Mouse (Mus musculus) CH12.LX (cell line): Measurements from ENCODE around the gene Zfp101. TPM values are rescaled to one million over a fixed set of nuclear protein-coding genes. Genes with fewer than 3 reads are reported as not detected.

Experiments used
- DNase-seq: peaks from one replicate; pipeline ENCODE4 v3.0.0-alpha.2; 2013; ENCODE audit errors: extremely low read depth
- H3K27ac ChIP-seq: 2 replicates; pipeline ENCODE4 v1.5.1; 2012; ENCODE audit warnings: low read depth, mild to moderate bottlenecking, control low read depth, moderate library complexity; ENCODE audit not compliant: insufficient read depth
- H3K27me3 ChIP-seq: replicated peaks from 2 replicates; pipeline ENCODE3; 2012; ENCODE audit warnings: inconsistent platforms
- H3K36me3 ChIP-seq, 2 experiments: replicated peaks in 1 of 2; 2 replicates each; pipeline versions ENCODE3 to v1.6.1; 2012; ENCODE audit warnings: inconsistent platforms in 1 of 2, low read length in 1 of 2, mild to moderate bottlenecking in 1 of 2, mixed read lengths in 1 of 2, moderate library complexity in 1 of 2; ENCODE audit not compliant: control insufficient read depth in 1 of 2, insufficient read depth in 1 of 2
- H3K4me1 ChIP-seq, 2 experiments: 2 replicates each; pipeline ENCODE4 v1.6.1; 2012; ENCODE audit warnings: inconsistent platforms in 1 of 2, moderate library complexity in 1 of 2; ENCODE audit not compliant: insufficient read depth in 2 of 2, control insufficient read depth in 1 of 2
- H3K4me2 ChIP-seq: 2 replicates; pipeline ENCODE4 v1.6.1; 2012; ENCODE audit warnings: low read depth, mild to moderate bottlenecking, control low read depth; ENCODE audit not compliant: poor library complexity, insufficient read depth, severe bottlenecking
- H3K4me3 ChIP-seq, 3 experiments: fragments of 150-350 bp in 1 of 3; sonication (generic) in 1 of 3; replicated peaks in 1 of 3; 2 replicates each; pipeline versions ENCODE3 to v1.5.1; 2011 to 2012; ENCODE audit warnings: low read depth in 2 of 3, low read length in 2 of 3, mild to moderate bottlenecking in 2 of 3, moderate library complexity in 2 of 3, control low read depth in 1 of 3, improper control_type of control experiment in 1 of 3, inconsistent platforms in 1 of 3, mixed read lengths in 1 of 3; ENCODE audit not compliant: poor library complexity in 1 of 3
- H3K79me2 ChIP-seq: replicated peaks from 2 replicates; pipeline ENCODE4 v1.6.1; 2012; ENCODE audit warnings: mild to moderate bottlenecking, moderate library complexity; ENCODE audit not compliant: control insufficient read depth, poor library complexity, insufficient read depth, severe bottlenecking; ENCODE audit errors: extremely low read depth
- H3K9ac ChIP-seq: 2 replicates; pipeline ENCODE4 v1.6.1; 2012; ENCODE audit warnings: low read depth, mild to moderate bottlenecking, control low read depth, moderate library complexity; ENCODE audit not compliant: insufficient read depth
- H3K9me3 ChIP-seq: replicated peaks from 2 replicates; pipeline ENCODE3; 2012; ENCODE audit warnings: low read length, inconsistent platforms, mixed read lengths
- CHD2 ChIP-seq: IDR thresholded peaks from 2 replicates; pipeline ENCODE4 v1.6.1; 2011; ENCODE audit warnings: low read length, improper control_type of control experiment
- E2F4 ChIP-seq: IDR thresholded peaks from 2 replicates; pipeline ENCODE4 v1.6.1; 2011; ENCODE audit warnings: low read depth, low read length, improper control_type of control experiment; ENCODE audit not compliant: insufficient replicate concordance
- HCFC1 ChIP-seq: IDR thresholded peaks from 2 replicates; pipeline ENCODE4 v1.6.1; 2012; ENCODE audit warnings: low read depth, mild to moderate bottlenecking, inconsistent platforms, low read length, improper control_type of control experiment
- IRF4 ChIP-seq: IDR thresholded peaks from 2 replicates; pipeline ENCODE4 v1.6.1; 2014; ENCODE audit warnings: low read depth, mild to moderate bottlenecking, inconsistent platforms, low read length, improper control_type of control experiment
- JUND ChIP-seq: conservative IDR thresholded peaks from 2 replicates; pipeline ENCODE4 v1.6.1; 2011; ENCODE audit warnings: low read depth, low read length, improper control_type of control experiment
- MAX ChIP-seq: IDR thresholded peaks from 2 replicates; pipeline ENCODE4 v1.6.1; 2011; ENCODE audit warnings: low read length, improper control_type of control experiment
- NRF1 ChIP-seq: IDR thresholded peaks from 2 replicates; pipeline ENCODE4 v1.6.1; 2014; ENCODE audit warnings: low read depth, mild to moderate bottlenecking, inconsistent platforms, low read length, improper control_type of control experiment, moderate library complexity
- PAX5 ChIP-seq: IDR thresholded peaks from 2 replicates; pipeline ENCODE4 v1.6.1; 2012; ENCODE audit warnings: low read length, inconsistent platforms, mixed read lengths
- SMC3 ChIP-seq: IDR thresholded peaks from 2 replicates; pipeline ENCODE4 v1.6.1; 2011; ENCODE audit warnings: low read depth, low read length, improper control_type of control experiment
- UBTF ChIP-seq: IDR thresholded peaks from 2 replicates; pipeline ENCODE4 v1.6.1; 2012; ENCODE audit warnings: low read depth, mild to moderate bottlenecking, inconsistent platforms, low read length, improper control_type of control experiment, moderate library complexity
- USF1 ChIP-seq: IDR thresholded peaks from 2 replicates; pipeline ENCODE4 v1.6.1; 2014; ENCODE audit warnings: low read depth, mild to moderate bottlenecking, inconsistent platforms, low read length, improper control_type of control experiment
- ZC3H11A ChIP-seq: IDR thresholded peaks from 2 replicates; pipeline ENCODE4 v1.6.1; 2012; ENCODE audit warnings: low read depth, mild to moderate bottlenecking, inconsistent platforms, low read length, improper control_type of control experiment
- dilution Hi-C: fragments of 300-500 bp; cut with MboI; formaldehyde crosslinking; loops from 2 replicates; pipeline ENCODE4 v1.14.3; 2020; ENCODE audit warnings: low sequenced_read_pairs; ENCODE audit not compliant: extremely low pct_unique_long_range_greater_than_20kb, extremely low pct_ligation_motif_present
- in situ Hi-C: fragments of 300-500 bp; cut with MboI; formaldehyde crosslinking; loops from 3 replicates; pipeline ENCODE4 v1.14.3; 2019; ENCODE audit warnings: low sequenced_read_pairs, low pct_ligation_motif_present, low pct_unique_long_range_greater_than_20kb, mixed read lengths
- polyA plus RNA-seq: library from polyadenylated mRNA; unstranded; fragments of >175 nt; gene quantifications from 2 replicates; pipeline ENCODE4 v1.2.1, GENCODE M21; 2012; ENCODE audit warnings: low read depth; ENCODE audit not compliant: insufficient read length
- total RNA-seq, 2 experiments: library from RNA; depleted of rRNA; stranded (reverse); fragments of 300-350 nt in 1 of 2; fragments of >200 nt in 1 of 2; gene quantifications; 2 replicates each; pipeline ENCODE4 v1.2.3; 2012 to 2014

Zfp101 gene
- total and polyA plus RNA-seq, 3 experiments, result 7.2 to 15.4 (median 10.7) TPM

DNA sequence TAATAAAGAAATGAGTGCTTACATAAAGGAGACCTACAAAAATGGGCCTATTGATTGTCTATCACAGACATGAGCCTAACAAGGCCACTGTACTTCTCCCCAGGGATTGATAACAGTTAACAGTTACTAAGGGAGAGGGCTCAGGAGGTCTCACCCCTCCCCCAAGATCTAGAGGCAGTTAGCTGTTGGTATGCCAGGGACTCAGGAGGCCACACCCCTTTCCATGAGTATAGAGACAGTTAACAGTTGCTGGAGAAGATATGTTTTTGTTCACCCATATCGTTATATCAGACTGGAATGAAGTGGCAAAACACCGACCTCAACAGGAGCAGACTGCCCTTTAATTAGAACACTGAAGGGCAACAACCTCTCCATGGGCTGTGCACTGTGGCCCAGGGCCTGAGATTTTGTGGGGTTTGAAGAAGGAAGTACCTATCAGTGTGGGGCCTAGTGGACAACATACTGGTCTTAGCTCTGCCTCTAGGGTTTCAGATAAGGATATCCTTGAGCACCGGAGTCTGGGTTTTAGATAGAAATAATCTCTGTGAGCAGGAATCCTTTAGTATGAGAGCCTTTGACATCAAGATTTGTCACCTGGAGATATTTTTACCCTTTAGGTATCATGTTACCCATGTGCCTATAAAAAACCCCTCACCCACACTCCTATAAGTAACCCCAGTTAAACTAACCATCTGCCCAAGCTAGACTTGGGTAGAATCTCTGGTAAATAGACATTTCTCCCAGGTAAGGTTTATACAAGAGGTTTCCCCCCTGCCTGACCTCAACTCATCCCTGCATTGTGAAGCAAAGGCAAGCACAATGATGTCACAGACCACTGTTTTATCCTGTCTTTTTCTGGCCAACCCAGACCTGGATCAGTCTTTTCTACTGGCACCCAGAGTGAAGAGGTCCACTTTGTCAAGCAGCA, 37.8 kb upstream of the Zfp101 start, which contains the start of gene Actl9:
TSS of gene Actl9 (plus strand) at position 878 of the 928 bp plus-strand sequence.
- H3K4me3 ChIP-seq, result no peak within 1 kb of the TSS
- DNase-seq, result no peak
- dilution Hi-C loops, result no loop called here
- no peak within 1 kb of the TSS for H3K4me2 ChIP-seq
- H3K27me3 ChIP-seq, result peaks cover 2% of the 10 kb centered on the region
- H3K27ac ChIP-seq, result no peak within 1 kb of the TSS
- H3K9me3 ChIP-seq, result no peaks in the 10 kb centered on the region
- TF ChIP-seq UBTF, result no peak
- TF ChIP-seq, all 38 proteins: peak for 0
- no peaks in the 10 kb centered on the region for H3K36me3 ChIP-seq
- H3K79me2 ChIP-seq, result no peaks in the 10 kb centered on the region
- H3K4me1 ChIP-seq, result no peaks in the 10 kb centered on the region
- in situ Hi-C loops, result no loop called here
- no peak within 1 kb of the TSS for H3K9ac ChIP-seq

DNA sequence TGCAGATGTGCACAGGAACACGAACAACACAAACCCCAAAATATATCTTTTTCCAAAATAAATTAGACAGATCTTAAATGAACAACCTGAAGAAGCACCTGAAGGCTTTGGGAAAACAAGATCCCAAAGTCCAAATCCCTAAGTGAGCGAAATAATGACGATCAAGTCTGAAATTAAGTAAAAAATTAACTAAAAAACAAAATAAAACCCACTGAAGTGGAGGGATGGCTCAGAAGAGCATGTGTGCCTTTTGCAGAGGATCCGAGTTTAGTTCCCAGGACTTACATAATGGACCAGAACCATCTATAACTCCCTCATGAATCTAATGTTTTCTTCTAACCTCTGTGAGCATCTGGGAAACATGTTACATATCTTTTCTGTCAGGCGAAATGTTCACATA, 2.2 kb downstream of the Zfp101 start:
- Histone ChIP-seq H3K4me3 (no peak overlapping the region), H3K27ac (no peak overlapping the region), H3K27me3 (peaks cover 3% of the 10 kb centered on the region), H3K36me3 (peaks cover 0 to 11% of the 10 kb centered on the region in 2 experiments), H3K9ac (no peak overlapping the region), H3K4me1 (peaks cover 0 to 32% of the 10 kb centered on the region in 2 experiments; a peak in 2 of 4 replicates), H3K4me2 (no peak overlapping the region), H3K79me2 (peaks cover 34% of the 10 kb centered on the region), H3K9me3 (no peaks in the 10 kb centered on the region)
- no peak for DNase-seq
- TF ChIP-seq MAX (no peak), NRF1 (no peak), HCFC1 (no peak), CHD2 (no peak), PAX5 (no peak), IRF4 (no peak), ZC3H11A (no peak), USF1 (no peak), E2F4 (no peak)
- dilution Hi-C loops, result no loop called here
- in situ Hi-C loops, result no loop called here

- dilution Hi-C loops, result no loop called here
- no peak overlapping the region for H3K27ac ChIP-seq
- H3K4me1 ChIP-seq, result peaks cover 0 to 23% of the 10 kb centered on the region in 2 experiments; a peak in 2 of 4 replicates
- H3K9me3 ChIP-seq, result no peaks in the 10 kb centered on the region
- no peaks in the 10 kb centered on the region for H3K27me3 ChIP-seq
- in situ Hi-C loops, result no loop called here
- peaks cover 16 to 56% of the 10 kb centered on the region in 2 experiments for H3K36me3 ChIP-seq
- 0 out of 2 replicates have a peak, but pooled peaks cover 5% of the 10 kb centered on the region for H3K79me2 ChIP-seq
- H3K4me2 ChIP-seq, result no peak overlapping the region
- H3K4me3 ChIP-seq, result no peak overlapping the region
- H3K9ac ChIP-seq, result no peak overlapping the region
- TF ChIP-seq SMC3 (no peak), UBTF (no peak), JUND (no peak)
- no peak for DNase-seq
Observed at GRCm38 (mm10) chr17:33385705-33386104, 8.7 kb downstream of the Zfp101 start.
